Mouse (Mus musculus) embryonic facial prominence, embryonic 13.5 days (tissue): ENCODE measurements around the gene Fhad1. TPM values are rescaled to one million over a fixed set of nuclear protein-coding genes. Genes with fewer than 3 reads are reported as not detected.

Source experiments
- ATAC-seq: fragments of 200-750 bp; cut with Nextera tagmentation; 2 replicates; pipeline ENCODE4 v1.8.0; 2017; ENCODE audit warnings: low read depth; ENCODE audit not compliant: insufficient number of reproducible peaks, insufficient read depth, low FRiP score, low TSS enrichment
- H3K27ac ChIP-seq: fragments of 300-500 bp; sonication (generic); 2 replicates; pipeline ENCODE4 v1.5.1; 2015; ENCODE audit warnings: moderate library complexity, mild to moderate bottlenecking, inconsistent platforms
- H3K27me3 ChIP-seq: fragments of 300-500 bp; sonication (generic); 2 replicates; pipeline ENCODE4 v1.6.1; 2015; ENCODE audit warnings: mild to moderate bottlenecking, inconsistent platforms
- H3K36me3 ChIP-seq: fragments of 300-500 bp; sonication (generic); 2 replicates; pipeline ENCODE4 v1.6.1; 2015; ENCODE audit warnings: mild to moderate bottlenecking, inconsistent platforms
- H3K4me1 ChIP-seq: fragments of 300-500 bp; sonication (generic); 2 replicates; pipeline ENCODE4 v1.6.1; 2015; ENCODE audit warnings: inconsistent platforms
- H3K4me2 ChIP-seq: fragments of 300-500 bp; sonication (generic); 2 replicates; pipeline ENCODE4 v1.6.1; 2015; ENCODE audit warnings: moderate library complexity, mild to moderate bottlenecking, inconsistent platforms
- H3K4me3 ChIP-seq: fragments of 300-500 bp; sonication (generic); 2 replicates; pipeline ENCODE4 v1.5.1; 2015; ENCODE audit warnings: mild to moderate bottlenecking, inconsistent platforms
- H3K9ac ChIP-seq: fragments of 300-500 bp; sonication (generic); 2 replicates; pipeline ENCODE4 v1.6.1; 2015; ENCODE audit warnings: mild to moderate bottlenecking, inconsistent platforms
- H3K9me3 ChIP-seq: fragments of 300-500 bp; sonication (generic); 2 replicates; pipeline ENCODE4 v1.6.1; 2016; ENCODE audit warnings: inconsistent platforms
- WGBS: fragments of 180-500 bp; shearing (Covaris S2); methylation state at CpG from one replicate; pipeline ENCODE4 v1.1.7; 2015; ENCODE audit warnings: mixed read lengths; 5-methylcytosine and 5-hydroxymethylcytosine counted together
- polyA plus RNA-seq: library from polyadenylated mRNA; unstranded; fragments of >200 nt; fragmentation: Nextera tagmentation; extraction: Ambion mirVana; gene quantifications from 2 replicates; pipeline ENCODE4 v1.2.1, GENCODE M21; 2015

Gene Fhad1
- polyA plus RNA-seq, 1 experiment from 2014 or later, result 0.91 TPM

- WGBS, result 24% methylated on average over 10 of the region's 10 CpGs
- H3K36me3 ChIP-seq, result 0 out of 2 replicates have a peak, but pooled peaks cover 5% of the 10 kb centered on the region
- H3K9me3 ChIP-seq, result no peaks in the 10 kb centered on the region
- H3K9ac ChIP-seq, result peak overlapping the region; percentile 27; the same call in 1 of the 2 replicates
- H3K4me2 ChIP-seq, result peak overlapping the region; percentile 18
- peaks cover 33% of the 10 kb centered on the region for H3K4me1 ChIP-seq
- H3K4me3 ChIP-seq, result no peak overlapping the region
- no peaks in the 10 kb centered on the region for H3K27me3 ChIP-seq
- peak; percentile 72 for ATAC-seq
- peak overlapping the region; percentile 68 for H3K27ac ChIP-seq
Observed at GRCm38 (mm10) chr4:141866933-141867490, 147.9 kb downstream of the Fhad1 start.

- H3K4me3 ChIP-seq, result no peak overlapping the region
Observed at GRCm38 (mm10) chr4:141865600-141865999, 149.3 kb downstream of the Fhad1 start.

GRCm38 (mm10) chr4:141865006-141865405, 149.9 kb downstream of the Fhad1 start:
- no peak for ATAC-seq
- Histone ChIP-seq H3K27ac (no peak overlapping the region), H3K9ac (no peak overlapping the region), H3K4me1 (peaks cover 29% of the 10 kb centered on the region), H3K9me3 (no peaks in the 10 kb centered on the region), H3K4me3 (no peak overlapping the region), H3K27me3 (no peaks in the 10 kb centered on the region), H3K4me2 (no peak overlapping the region), H3K36me3 (peaks cover 16% of the 10 kb centered on the region)
- WGBS, result 93% methylated on average over 5 of the region's 5 CpGs

More at GRCm38 (mm10) chr4:141865600-141865999, 149.3 kb downstream of the Fhad1 start:
- Histone ChIP-seq H3K9me3 (no peaks in the 10 kb centered on the region), H3K4me2 (no peak overlapping the region), H3K9ac (no peak overlapping the region), H3K27me3 (no peaks in the 10 kb centered on the region), H3K27ac (no peak overlapping the region), H3K36me3 (peaks cover 10% of the 10 kb centered on the region), H3K4me1 (peaks cover 29% of the 10 kb centered on the region)
- 88% methylated on average over 5 of the region's 5 CpGs for WGBS
- no peak for ATAC-seq

GRCm38 (mm10) chr4:141864506-141864905, 150.4 kb downstream of the Fhad1 start:
- no peak overlapping the region for H3K4me3 ChIP-seq
- H3K4me2 ChIP-seq, result no peak overlapping the region
- peaks cover 21% of the 10 kb centered on the region for H3K36me3 ChIP-seq
- ATAC-seq, result no peak
- H3K27me3 ChIP-seq, result no peaks in the 10 kb centered on the region
- no peaks in the 10 kb centered on the region for H3K9me3 ChIP-seq
- H3K27ac ChIP-seq, result no peak overlapping the region
- H3K4me1 ChIP-seq, result peaks cover 29% of the 10 kb centered on the region
- WGBS, result 89% methylated on average over 8 of the region's 8 CpGs
- no peak overlapping the region for H3K9ac ChIP-seq

- H3K4me1 ChIP-seq, result peaks cover 29% of the 10 kb centered on the region
- H3K27ac ChIP-seq, result no peak overlapping the region
- no peak for ATAC-seq
- no peak overlapping the region for H3K9ac ChIP-seq
- no peaks in the 10 kb centered on the region for H3K9me3 ChIP-seq
- 86% methylated on average over 7 of the region's 7 CpGs for WGBS
- H3K36me3 ChIP-seq, result peaks cover 28% of the 10 kb centered on the region
- no peaks in the 10 kb centered on the region for H3K27me3 ChIP-seq
- H3K4me3 ChIP-seq, result no peak overlapping the region
- no peak overlapping the region for H3K4me2 ChIP-seq
Observed at GRCm38 (mm10) chr4:141863726-141864280, 151.1 kb downstream of the Fhad1 start.

GRCm38 (mm10) chr4:141862867-141863266, 152.0 kb downstream of the Fhad1 start:
- Histone ChIP-seq H3K9ac (0 out of 2 replicates have a peak overlapping the region, but pooled peaks have one; percentile 16), H3K4me1 (peaks cover 22% of the 10 kb centered on the region), H3K4me3 (no peak overlapping the region), H3K4me2 (no peak overlapping the region), H3K27ac (no peak overlapping the region), H3K9me3 (no peaks in the 10 kb centered on the region), H3K36me3 (peaks cover 31% of the 10 kb centered on the region), H3K27me3 (no peaks in the 10 kb centered on the region)
- WGBS, result 83% methylated on average over 5 of the region's 5 CpGs
- no peak for ATAC-seq

GRCm38 (mm10) chr4:141861591-141862295, 153.1 kb downstream of the Fhad1 start:
- H3K27ac ChIP-seq, result no peak overlapping the region
- no peaks in the 10 kb centered on the region for H3K27me3 ChIP-seq
- H3K9ac ChIP-seq, result no peak overlapping the region
- no peaks in the 10 kb centered on the region for H3K9me3 ChIP-seq
- WGBS, result 86% methylated on average over 17 of the region's 17 CpGs
- H3K4me3 ChIP-seq, result no peak overlapping the region
- ATAC-seq, result no peak
- no peak overlapping the region for H3K4me2 ChIP-seq
- H3K36me3 ChIP-seq, result peaks cover 31% of the 10 kb centered on the region
- H3K4me1 ChIP-seq, result peaks cover 13% of the 10 kb centered on the region

- Histone ChIP-seq H3K4me3 (no peak overlapping the region), H3K27me3 (no peaks in the 10 kb centered on the region), H3K9me3 (no peaks in the 10 kb centered on the region), H3K27ac (no peak overlapping the region), H3K4me1 (peaks cover 7% of the 10 kb centered on the region; the same call in 1 of the 2 replicates), H3K4me2 (no peak overlapping the region), H3K36me3 (peaks cover 31% of the 10 kb centered on the region), H3K9ac (0 out of 2 replicates have a peak overlapping the region, but pooled peaks have one; percentile 16)
- 78% methylated on average over 19 of the region's 19 CpGs for WGBS
- ATAC-seq, result no peak
Observed at GRCm38 (mm10) chr4:141860246-141860841, 154.5 kb downstream of the Fhad1 start.

- no peak overlapping the region for H3K27ac ChIP-seq
- ATAC-seq, result no peak
- no peaks in the 10 kb centered on the region for H3K27me3 ChIP-seq
- no peak overlapping the region for H3K9ac ChIP-seq
- peaks cover 7% of the 10 kb centered on the region; the same call in 1 of the 2 replicates for H3K4me1 ChIP-seq
- 92% methylated on average over 14 of the region's 14 CpGs for WGBS
- H3K4me3 ChIP-seq, result no peak overlapping the region
- peaks cover 31% of the 10 kb centered on the region for H3K36me3 ChIP-seq
- H3K4me2 ChIP-seq, result no peak overlapping the region
- no peaks in the 10 kb centered on the region for H3K9me3 ChIP-seq
Observed at GRCm38 (mm10) chr4:141859351-141859750, 155.5 kb downstream of the Fhad1 start.

- H3K36me3 ChIP-seq, result peaks cover 31% of the 10 kb centered on the region
- H3K9ac ChIP-seq, result no peak overlapping the region
- no peak overlapping the region for H3K4me2 ChIP-seq
- 92% methylated on average over 20 of the region's 20 CpGs for WGBS
- no peak overlapping the region for H3K4me3 ChIP-seq
- ATAC-seq, result no peak
- H3K4me1 ChIP-seq, result peaks cover 3% of the 10 kb centered on the region; the same call in 1 of the 2 replicates
- H3K9me3 ChIP-seq, result no peaks in the 10 kb centered on the region
- no peaks in the 10 kb centered on the region for H3K27me3 ChIP-seq
- H3K27ac ChIP-seq, result no peak overlapping the region
Observed at GRCm38 (mm10) chr4:141858501-141858900, 156.4 kb downstream of the Fhad1 start.

- Histone ChIP-seq H3K4me2 (no peak overlapping the region), H3K9ac (no peak overlapping the region), H3K36me3 (peaks cover 31% of the 10 kb centered on the region), H3K4me3 (no peak overlapping the region), H3K27ac (no peak overlapping the region), H3K9me3 (no peaks in the 10 kb centered on the region), H3K27me3 (no peaks in the 10 kb centered on the region), H3K4me1 (0 out of 2 replicates have a peak, but pooled peaks cover 2% of the 10 kb centered on the region)
- peak; percentile 29; the same call in 1 of the 2 replicates for ATAC-seq
- WGBS, result 20% methylated on average over 10 of the region's 10 CpGs
Observed at GRCm38 (mm10) chr4:141857422-141857930, 157.4 kb downstream of the Fhad1 start.
